Mouse (Mus musculus): ENCODE results near the gene Acvr1b.

DNA sequence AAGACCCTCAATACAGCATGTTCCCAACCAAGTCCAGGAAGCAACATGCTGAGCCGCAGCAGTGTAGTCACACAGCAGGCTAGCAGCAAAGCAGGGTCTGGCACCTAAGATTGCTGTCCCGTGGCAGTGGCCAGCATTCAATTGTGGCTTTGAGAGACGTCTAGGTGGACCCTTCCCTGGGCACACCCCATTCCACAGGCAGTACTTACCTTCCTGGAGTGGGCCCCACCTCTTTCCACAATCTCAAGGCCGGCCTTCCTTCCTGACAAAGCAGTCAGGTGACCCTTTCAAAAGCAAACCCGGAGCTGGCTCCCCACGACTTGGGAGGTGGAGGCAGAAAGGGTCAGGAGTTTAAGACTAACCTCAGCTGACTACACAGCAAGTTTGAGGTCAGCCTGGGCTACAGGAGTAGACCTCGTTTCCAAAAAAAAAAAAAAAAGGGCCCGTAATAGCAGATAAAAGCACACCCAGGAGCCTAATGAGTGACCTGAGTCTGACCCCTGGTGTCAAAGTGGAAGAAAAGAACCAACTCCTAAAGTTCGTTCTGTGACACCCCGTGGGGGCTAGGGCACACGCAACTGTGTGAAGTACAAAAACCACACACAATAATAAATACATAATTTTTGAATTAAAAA, 59.9 kb downstream of the Acvr1b start:
- no peak for TF ChIP-seq POLR2A (IDR thresholded peaks at IDR 0.05; ENCODE audit: insufficient read length, low read depth)
- TF ChIP-seq USF1 (IDR thresholded peaks at IDR 0.05; ENCODE audit: low read depth), result no peak
- no peak for TF ChIP-seq MAX (IDR thresholded peaks at IDR 0.05; ENCODE audit: low read depth)
- TF ChIP-seq MYOG (IDR thresholded peaks at IDR 0.05; ENCODE audit: control insufficient read depth in 1 of 3, insufficient read depth in 1 of 3, insufficient read length in 2 of 3, low read depth in 2 of 3), result no peak
- no peak for TF ChIP-seq SRF (IDR thresholded peaks at IDR 0.05; ENCODE audit: control insufficient read depth, insufficient read length, low read depth)
- no peak for TF ChIP-seq TCF3 (IDR thresholded peaks at IDR 0.05; ENCODE audit: insufficient read length, low read depth)
- TF ChIP-seq MYOD1 (IDR thresholded peaks at IDR 0.05; ENCODE audit: control insufficient read depth in 1 of 3, insufficient read length in 2 of 3, low read depth in 2 of 3), result no peak
- TF ChIP-seq E2F4 (IDR thresholded peaks at IDR 0.05; ENCODE audit: insufficient read depth), result no peak
- TF ChIP-seq CEBPB (IDR thresholded peaks at IDR 0.05; ENCODE audit: insufficient read depth, poor library complexity, severe bottlenecking), result no peak

Measured in myocyte (in vitro differentiated cells).